Mouse (Mus musculus) thymus, adult 18-20 months (tissue): ENCODE results near the gene Vamp5.

ENCODE experiments used
- DNase-seq, 2 experiments: peaks; one replicate each; pipeline ENCODE4 v3.0.0; 2022; ENCODE audit warnings: mixed read lengths in 2 of 2

The Vamp5 gene

GRCm38 (mm10) chr6:72364009-72364408 is 16.3 kb downstream of the Vamp5 start:
- DNase-seq, result no peak

GRCm38 (mm10) chr6:72362132-72363028 is 17.9 kb downstream of the Vamp5 start:
- peak; percentile 92 to 96 for DNase-seq

GRCm38 (mm10) chr6:72361121-72361551 is 19.1 kb downstream of the Vamp5 start:
- no peak for DNase-seq

- no peak for DNase-seq
Observed at GRCm38 (mm10) chr6:72360599-72360935, 19.7 kb downstream of the Vamp5 start.

GRCm38 (mm10) chr6:72359891-72360598 is 20.2 kb downstream of the Vamp5 start:
- no peak for DNase-seq

- DNase-seq, result no peak
Observed at GRCm38 (mm10) chr6:72359343-72359742, 20.9 kb downstream of the Vamp5 start.

- DNase-seq, result no peak
Observed at GRCm38 (mm10) chr6:72358086-72358764, 22.0 kb downstream of the Vamp5 start.

GRCm38 (mm10) chr6:72357164-72358079 is 22.8 kb downstream of the Vamp5 start:
- no peak for DNase-seq

- DNase-seq, result no peak
Observed at GRCm38 (mm10) chr6:72356001-72356532, 24.2 kb downstream of the Vamp5 start.

GRCm38 (mm10) chr6:72355066-72355911 is 25.0 kb downstream of the Vamp5 start, which contains the start of gene Tmem150a:
TSS of gene Tmem150a (plus strand) at chr6:72355447.
- DNase-seq, result no peak

GRCm38 (mm10) chr6:72354025-72354424 is 26.2 kb downstream of the Vamp5 start:
- DNase-seq, result no peak

GRCm38 (mm10) chr6:72352636-72353405 is 27.4 kb downstream of the Vamp5 start:
- no peak for DNase-seq

- DNase-seq, result no peak
Observed at GRCm38 (mm10) chr6:72350214-72350613, 30.1 kb downstream of the Vamp5 start.

GRCm38 (mm10) chr6:72348411-72348810 is 31.9 kb downstream of the Vamp5 start:
- no peak for DNase-seq

- peak; percentile 76 to 82 for DNase-seq
Observed at GRCm38 (mm10) chr6:72347166-72347941, 32.9 kb downstream of the Vamp5 start, which contains the start of gene 0610030E20Rik. TSS of gene 0610030E20Rik (plus strand) at chr6:72347317.

GRCm38 (mm10) chr6:72346261-72346660 is 34.0 kb downstream of the Vamp5 start:
- no peak for DNase-seq

- no peak for DNase-seq
Observed at GRCm38 (mm10) chr6:72345633-72346032, 34.6 kb downstream of the Vamp5 start.

GRCm38 (mm10) chr6:72345074-72345567 is 35.1 kb downstream of the Vamp5 start, which contains the start of gene Usp39:
TSS of gene Usp39 (minus strand) at chr6:72345184.
- DNase-seq, result peak; percentile 83 to 87
